Mouse (Mus musculus): ENCODE measurements around the gene Xpa.

Gene Xpa

GRCm38 (mm10) chr4:46138287-46139222 lies 57.6 kb downstream of the Xpa start, which contains the start of the genes Ncbp1 and Tstd2:
Gene Ncbp1 (plus strand): TSS chr4:46138613.
Gene Tstd2 (minus strand): TSS chr4:46138694.
- DNase-seq: peak; percentile 92

GRCm38 (mm10) chr4:46137629-46138286 lies 58.4 kb downstream of the Xpa start:
- DNase-seq: no peak

GRCm38 (mm10) chr4:46131791-46132190 lies 64.3 kb downstream of the Xpa start:
- DNase-seq: no peak

DNA sequence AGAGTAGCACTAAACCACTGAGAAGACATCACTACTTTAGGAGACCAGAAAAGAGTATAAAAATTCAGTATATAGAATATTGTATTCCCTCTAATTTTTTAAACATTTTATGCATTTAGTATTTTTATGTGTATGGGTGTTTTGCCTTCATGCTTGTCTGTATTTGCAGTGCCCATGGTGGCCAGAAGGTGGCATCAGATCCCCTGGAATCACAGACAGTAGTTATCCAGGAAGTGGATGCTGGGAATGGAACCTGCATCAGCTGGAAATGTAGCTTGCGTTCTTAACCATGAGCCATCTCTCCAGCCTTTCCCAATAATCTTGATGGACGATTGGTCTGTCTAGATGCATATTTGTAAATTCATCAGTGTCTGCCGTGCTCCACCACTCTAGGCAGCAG lies 65.9 kb downstream of the Xpa start:
- DNase-seq: peak; percentile 66

DNA sequence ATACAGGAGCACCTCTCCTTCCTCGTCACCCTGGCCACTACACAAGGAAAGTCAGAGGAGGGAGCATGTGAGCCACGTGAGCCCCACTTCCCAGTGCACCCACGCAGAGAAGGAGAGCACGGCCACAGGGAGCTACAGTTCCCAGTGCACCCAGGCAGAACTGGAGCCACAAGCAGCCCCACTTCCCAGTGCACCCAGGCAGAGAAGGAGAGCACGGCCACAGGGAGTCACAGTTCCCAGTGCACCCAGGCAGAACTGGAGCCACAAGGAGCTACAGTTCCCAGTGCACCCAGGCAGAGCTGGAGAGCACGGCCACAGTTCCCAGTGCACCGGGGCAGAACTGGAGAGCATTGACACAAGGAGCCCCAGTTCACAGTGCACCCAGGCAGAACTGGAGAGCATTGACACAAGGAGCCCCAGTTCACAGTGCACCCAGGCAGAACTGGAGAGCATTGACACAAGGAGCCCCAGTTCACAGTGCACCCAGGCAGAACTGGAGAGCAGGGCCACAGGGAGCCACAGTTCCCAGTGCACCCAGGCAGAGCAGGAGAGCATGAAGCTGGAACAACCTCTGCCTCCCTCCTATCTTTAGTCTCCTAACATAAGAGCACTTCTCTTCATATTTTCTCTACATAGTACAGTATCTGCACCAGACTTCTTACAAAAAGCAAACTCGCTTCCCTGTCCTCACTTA lies 66.7 kb downstream of the Xpa start:
- no peak for DNase-seq

DNA sequence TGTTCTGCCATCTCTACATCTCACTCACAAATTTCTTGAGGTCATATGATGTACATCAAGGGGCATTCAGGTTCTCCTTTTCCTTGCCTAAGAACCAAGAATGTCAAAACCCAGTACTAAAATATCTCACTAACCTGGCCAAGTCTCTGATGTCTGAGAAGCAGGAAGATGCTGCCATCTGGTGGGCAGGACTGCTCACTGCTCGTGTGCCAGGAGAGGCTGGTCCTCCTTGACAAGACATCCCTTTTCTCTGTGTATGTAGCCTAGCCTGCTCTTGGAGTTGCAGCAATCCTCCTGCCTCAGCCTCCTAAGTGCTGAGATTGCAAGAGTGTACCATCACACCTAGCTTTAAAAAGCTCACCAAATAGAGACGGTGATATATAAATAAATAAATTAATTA lies 69.6 kb downstream of the Xpa start:
- peak; percentile 75 for DNase-seq

DNA sequence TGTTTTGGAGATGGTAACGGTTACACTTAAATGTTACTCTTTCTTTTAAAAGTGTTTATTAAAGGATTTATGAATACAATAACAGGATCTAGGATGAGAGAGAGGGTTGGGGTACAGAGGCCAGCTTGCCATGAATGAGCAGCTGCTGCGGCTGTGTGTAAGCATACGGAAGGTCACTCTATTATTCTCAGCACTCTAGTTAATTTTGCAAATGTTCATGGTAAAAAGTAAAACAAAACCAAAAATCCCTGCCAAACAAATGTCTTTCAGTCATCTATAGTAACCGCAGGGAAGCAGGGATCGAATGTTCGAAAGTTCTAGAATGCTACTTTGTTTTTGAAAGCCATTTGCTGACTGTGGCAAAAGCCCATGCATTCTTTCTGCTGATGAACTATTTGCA lies 72.8 kb downstream of the Xpa start:
- DNase-seq: no peak

DNA sequence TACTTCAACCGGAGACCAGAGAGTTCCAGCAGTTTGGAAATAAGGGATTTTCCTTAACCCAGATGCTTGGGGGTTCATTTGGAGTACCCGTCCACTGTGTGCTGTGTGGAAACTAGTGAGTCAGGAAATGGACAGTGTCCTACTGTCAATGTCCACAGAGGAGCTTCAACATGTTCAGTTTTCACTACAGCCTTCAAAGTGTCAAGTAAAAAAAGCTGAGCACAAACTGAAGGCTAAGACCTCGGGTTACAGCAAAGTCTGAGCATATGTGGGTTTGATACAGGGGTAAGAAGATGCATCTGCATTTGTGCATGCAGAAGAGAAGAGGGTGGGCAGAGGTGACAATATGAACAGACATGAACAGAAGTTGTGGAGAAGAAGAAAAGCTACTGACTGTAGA lies 75.3 kb downstream of the Xpa start:
- DNase-seq: no peak

DNA sequence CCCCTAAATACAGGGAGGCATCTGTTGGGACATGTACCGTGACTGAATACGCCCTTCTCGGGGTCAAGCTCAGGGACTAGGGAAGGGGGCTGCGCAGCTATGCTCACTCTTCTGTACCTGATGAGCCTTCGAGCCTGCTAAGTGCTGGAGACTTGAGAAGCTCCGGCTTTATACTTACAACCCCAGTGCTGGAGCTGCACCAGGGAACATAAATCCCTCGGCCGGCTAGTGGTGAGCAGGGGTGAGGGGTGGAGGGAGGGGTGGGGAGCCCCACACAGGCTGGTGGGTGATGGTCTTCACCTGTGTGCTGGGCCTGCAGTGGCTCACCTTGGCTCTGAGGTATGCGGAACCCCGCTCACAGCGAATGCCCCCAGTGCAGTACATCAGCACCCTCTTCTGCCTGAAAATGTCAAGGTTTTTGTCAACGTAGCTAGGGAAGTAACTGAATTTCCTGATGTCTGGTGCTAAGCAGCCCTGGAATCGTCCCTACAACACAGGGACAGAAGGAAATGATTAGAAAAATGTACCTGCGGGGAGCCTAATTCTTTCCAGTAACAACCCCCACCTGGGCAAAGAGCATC lies 76.5 kb downstream of the Xpa start:
- DNase-seq: no peak

DNA sequence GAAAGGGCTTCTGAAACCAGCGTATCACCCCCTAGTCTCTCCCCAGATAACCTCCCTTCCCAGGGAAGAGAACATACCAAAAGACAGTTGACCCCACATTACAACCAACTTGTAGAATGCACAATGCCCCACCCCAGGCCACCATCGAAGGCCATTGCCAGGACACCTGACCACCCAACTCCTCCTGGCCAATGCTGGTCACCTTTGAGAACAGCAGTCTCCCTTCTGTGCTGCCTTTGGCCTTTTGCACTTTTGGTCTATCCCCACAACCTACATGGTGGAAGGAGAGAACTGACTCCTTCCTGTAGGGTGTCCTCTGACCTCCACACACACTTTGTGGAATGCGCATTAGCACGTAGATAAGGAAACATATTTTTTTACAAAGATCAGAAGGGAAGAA lies 78.6 kb downstream of the Xpa start:
- DNase-seq: no peak

GRCm38 (mm10) chr4:46116544-46117175 lies 79.5 kb downstream of the Xpa start:
- DNase-seq: no peak

- no peak for DNase-seq
Observed at GRCm38 (mm10) chr4:46115308-46115707, 80.8 kb downstream of the Xpa start.

- peak; percentile 11 for DNase-seq
Observed at GRCm38 (mm10) chr4:46111361-46111760, 84.8 kb downstream of the Xpa start.

DNA sequence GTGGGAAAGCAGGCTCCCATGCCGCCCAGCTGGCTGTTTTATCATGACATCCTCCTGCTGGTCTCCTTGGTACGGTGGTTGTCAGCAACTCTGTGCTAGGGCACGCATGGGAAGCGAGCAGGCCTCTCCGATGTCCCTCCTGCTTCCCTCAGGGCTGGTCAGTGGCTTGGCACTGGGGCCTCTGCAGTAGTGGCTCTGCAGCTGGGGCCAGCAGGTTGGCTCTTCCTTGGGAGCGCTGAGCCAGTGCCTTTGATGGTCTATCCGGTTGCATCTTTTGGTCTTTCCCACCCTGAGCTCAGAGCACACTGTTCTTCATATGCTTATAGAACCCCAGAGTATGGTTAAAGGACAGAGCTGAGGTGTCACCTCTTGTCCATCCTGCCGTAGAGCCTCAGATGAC lies 86.0 kb downstream of the Xpa start:
- no peak for DNase-seq

All from lung, postnatal 14 days (tissue).